7 mouse cellular contexts compared by ENCODE assay signal in the genomic region with DNA sequence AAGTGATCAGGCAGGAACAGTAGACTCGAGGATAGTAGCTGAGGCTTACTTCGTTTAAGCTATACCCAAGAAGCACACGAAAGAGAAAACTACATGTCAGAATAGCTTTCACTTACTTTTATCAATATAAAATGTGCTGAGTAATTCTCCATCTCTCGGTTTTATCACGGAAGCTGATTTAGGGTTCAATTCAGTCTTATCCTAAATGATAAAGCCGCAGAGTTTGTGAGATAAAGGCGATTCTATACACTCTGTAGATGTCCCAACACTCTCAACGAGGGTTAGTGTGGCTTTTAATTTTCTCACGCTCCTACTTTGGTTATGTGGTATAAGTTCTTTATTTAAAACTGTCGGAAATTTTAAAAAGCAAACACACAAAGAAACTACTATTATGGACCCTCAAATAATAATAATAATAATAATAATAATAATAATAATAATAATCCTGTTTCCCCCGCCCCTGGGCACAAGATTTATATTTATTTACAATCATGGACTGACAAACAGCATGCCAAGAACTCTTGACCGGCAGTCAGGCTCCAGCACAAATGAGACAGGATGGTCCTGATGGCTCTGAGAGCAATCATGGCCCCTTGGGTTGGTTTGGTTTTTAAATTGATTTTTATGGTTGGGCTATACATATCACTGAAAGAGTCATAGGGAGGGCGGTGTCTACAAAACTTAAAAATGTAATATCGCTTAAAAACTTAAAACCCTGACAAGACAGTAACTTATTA. TPM values are rescaled to one million over a fixed set of nuclear protein-coding genes. Genes with fewer than 3 reads are reported as not detected.
DNase-seq lines count a peak whose midpoint lies in the region; ATAC-seq and TF ChIP-seq lines count a peak whose summit lies in the region.

No protein-coding gene starts in this region.

- H3K27me3 ChIP-seq in lung, embryonic 14.5 days (ENCODE audit: insufficient read depth, low read length) = no peaks in the 10 kb centered on the region
- 0 out of 2 replicates have a peak, but pooled peaks cover 3% of the 10 kb centered on the region for H3K27me3 ChIP-seq in embryonic facial prominence, embryonic 12.5 days
- no peaks in the 10 kb centered on the region for H3K27me3 ChIP-seq in intestine, postnatal 0 days (replicated peaks; ENCODE audit: control insufficient read depth, insufficient read depth, low read length)
- H3K27me3 ChIP-seq in small intestine, adult 2 months (ENCODE audit: control insufficient read depth, insufficient read depth, low read length) = no peaks in the 10 kb centered on the region
- H3K27me3 ChIP-seq in thymus, adult 2 months (ENCODE audit: control insufficient read depth, insufficient read depth, low read length) = no peaks in the 10 kb centered on the region

- no peak for DNase-seq in lung, embryonic 14.5 days
- no peak for DNase-seq in lung, adult 18-20 months
- DNase-seq in thymus, adult 2 months = no peak
- no peak for DNase-seq in right cerebral cortex, adult 18-20 months

- no peak for TF ChIP-seq CTCF in lung, embryonic 14.5 days (IDR thresholded peaks at IDR 0.05; ENCODE audit: low read depth)
- no peak for TF ChIP-seq CTCF in intestine, postnatal 0 days (IDR thresholded peaks at IDR 0.05; ENCODE audit: low read depth)
- no peak for TF ChIP-seq CTCF in small intestine, adult 2 months (IDR thresholded peaks at IDR 0.05; ENCODE audit: extremely low read depth, insufficient read length, insufficient replicate concordance, low read depth, low read length)
- no peak for TF ChIP-seq CTCF in thymus, adult 2 months (IDR thresholded peaks at IDR 0.05; ENCODE audit: borderline replicate concordance, control insufficient read depth, extremely low read depth, insufficient read depth, low read length, poor library complexity)

- peaks cover 11% of the 10 kb centered on the region for H3K4me1 ChIP-seq in lung, embryonic 14.5 days (ENCODE audit: insufficient read depth)
- H3K4me1 ChIP-seq in embryonic facial prominence, embryonic 12.5 days = peaks cover 21% of the 10 kb centered on the region
- H3K4me1 ChIP-seq in intestine, postnatal 0 days (replicated peaks; ENCODE audit: control insufficient read depth, insufficient read depth, low read length) = 0 out of 2 replicates have a peak, but pooled peaks cover 10% of the 10 kb centered on the region
- no peaks in the 10 kb centered on the region; the same call in 1 of the 2 replicates for H3K4me1 ChIP-seq in small intestine, adult 2 months (ENCODE audit: control insufficient read depth, insufficient read depth, insufficient read length, low read length)
- H3K4me1 ChIP-seq in thymus, adult 2 months (replicated peaks; ENCODE audit: control insufficient read depth, insufficient read depth, low read length) = peaks cover 7% of the 10 kb centered on the region

- no peak overlapping the region for H3K27ac ChIP-seq in lung, embryonic 14.5 days (ENCODE audit: low read depth)
- no peak overlapping the region for H3K27ac ChIP-seq in embryonic facial prominence, embryonic 12.5 days
- no peak overlapping the region for H3K27ac ChIP-seq in intestine, postnatal 0 days (ENCODE audit: low read depth, low read length)
- H3K27ac ChIP-seq in small intestine, adult 2 months (ENCODE audit: insufficient read depth, low read depth, low read length) = no peak overlapping the region
- no peak overlapping the region for H3K27ac ChIP-seq in thymus, adult 2 months (ENCODE audit: control insufficient read depth, insufficient read depth, low read length)

- H3K9me3 ChIP-seq in lung, embryonic 14.5 days (ENCODE audit: low read depth, low read length) = no peaks in the 10 kb centered on the region
- no peaks in the 10 kb centered on the region for H3K9me3 ChIP-seq in embryonic facial prominence, embryonic 12.5 days
- no peaks in the 10 kb centered on the region for H3K9me3 ChIP-seq in intestine, postnatal 0 days (ENCODE audit: control insufficient read depth)

- no peak for ATAC-seq in lung, embryonic 14.5 days (ENCODE audit: insufficient read depth)
- ATAC-seq in embryonic facial prominence, embryonic 12.5 days (ENCODE audit: insufficient number of reproducible peaks, insufficient read depth, low FRiP score, low TSS enrichment) = no peak
- no peak for ATAC-seq in intestine, postnatal 0 days

- H3K9ac ChIP-seq in lung, embryonic 14.5 days = peak overlapping the region; percentile 79; the same call in 1 of the 2 replicates
- peak overlapping the region; percentile 63; the same call in 1 of the 2 replicates for H3K9ac ChIP-seq in embryonic facial prominence, embryonic 12.5 days
- peak overlapping the region; percentile 78; the same call in 1 of the 2 replicates for H3K9ac ChIP-seq in intestine, postnatal 0 days (ENCODE audit: low read depth, low read length)

- no peak for TF ChIP-seq POLR2A in small intestine, adult 2 months (IDR thresholded peaks at IDR 0.05; ENCODE audit: low read depth, low read length)
- TF ChIP-seq POLR2A in thymus, adult 2 months (IDR thresholded peaks at IDR 0.05; ENCODE audit: control insufficient read depth, extremely low read depth, insufficient read depth, low read length, poor library complexity) = no peak

- H3K36me3 ChIP-seq in lung, embryonic 14.5 days (ENCODE audit: insufficient read depth) = no peaks in the 10 kb centered on the region
- no peaks in the 10 kb centered on the region for H3K36me3 ChIP-seq in embryonic facial prominence, embryonic 12.5 days
- no peaks in the 10 kb centered on the region for H3K36me3 ChIP-seq in intestine, postnatal 0 days (ENCODE audit: control insufficient read depth, insufficient read depth)
- no peaks in the 10 kb centered on the region for H3K36me3 ChIP-seq in small intestine, adult 2 months (ENCODE audit: control insufficient read depth, insufficient read depth, low read length)
- H3K36me3 ChIP-seq in thymus, adult 2 months (ENCODE audit: control insufficient read depth, insufficient read depth, low read length) = no peaks in the 10 kb centered on the region

- 63% methylated on average over 14 of the region's 14 CpGs for WGBS in lung, embryonic 14.5 days
- 74% methylated on average over 14 of the region's 14 CpGs for WGBS in embryonic facial prominence, embryonic 12.5 days
- 45% methylated on average over 14 of the region's 14 CpGs for WGBS in intestine, postnatal 0 days
- WGBS in small intestine, adult 2 months = 26% methylated on average over 14 of the region's 14 CpGs
- 46% methylated on average over 14 of the region's 14 CpGs for WGBS in thymus, adult 2 months

- H3K4me2 ChIP-seq in lung, embryonic 14.5 days = peak overlapping the region; percentile 99
- H3K4me2 ChIP-seq in embryonic facial prominence, embryonic 12.5 days (replicated peaks) = peak overlapping the region; percentile 98
- peak overlapping the region; percentile 97 for H3K4me2 ChIP-seq in intestine, postnatal 0 days (replicated peaks; ENCODE audit: low read depth)

- H3K4me3 ChIP-seq in lung, embryonic 14.5 days (ENCODE audit: low read depth, low read length) = peak overlapping the region; percentile 78
- H3K4me3 ChIP-seq in embryonic facial prominence, embryonic 12.5 days = peak overlapping the region; percentile 80
- H3K4me3 ChIP-seq in intestine, postnatal 0 days (ENCODE audit: low read depth, low read length) = peak overlapping the region; percentile 85
- H3K4me3 ChIP-seq in small intestine, adult 2 months (ENCODE audit: low read depth, low read length) = peak overlapping the region; percentile 7; the same call in 1 of the 2 replicates
- no peak overlapping the region for H3K4me3 ChIP-seq in thymus, adult 2 months (ENCODE audit: control insufficient read depth, insufficient read depth, low read length)

RNA-seq across cellular contexts. Expression of a gene that starts 1.1 kb away (rescaled TPM):
- 3.1 and 3.2 TPM in 2 replicates for polyA plus RNA-seq in lung, embryonic 14.5 days (2014; fragmentation: Nextera tagmentation; extraction: Ambion mirVana)
- 2.1 and 2.3 TPM in 2 replicates for polyA plus RNA-seq in embryonic facial prominence, embryonic 12.5 days (2016; fragmentation: Nextera tagmentation; extraction: Ambion mirVana)
- polyA plus RNA-seq in intestine, postnatal 0 days (2015; fragmentation: Nextera tagmentation; extraction: Ambion mirVana) = 1.5 and 1.6 TPM in 2 replicates
- polyA plus RNA-seq in small intestine, adult 2 months (2012; rRNA removed) = 4.4 and 9.0 TPM in 2 replicates
- polyA plus RNA-seq in thymus, adult 2 months (2012; rRNA removed) = 36.5 and 38.2 TPM in 2 replicates
